Mouse (Mus musculus): ENCODE data around the gene Sub1.

The Sub1 gene

GRCm38 (mm10) chr15:11996883-11997282 is at the start of gene Sub1:
Gene Sub1 (minus strand): TSS chr15:11996983.
- no peak for DNase-seq (ENCODE audit: low read depth, low spot score)

GRCm38 (mm10) chr15:12040407-12040710 is 43.6 kb upstream of the Sub1 start:
- DNase-seq (ENCODE audit: low read depth, low spot score), result no peak

GRCm38 (mm10) chr15:12039671-12040406 is 43.1 kb upstream of the Sub1 start:
- no peak for DNase-seq (ENCODE audit: low read depth, low spot score)

GRCm38 (mm10) chr15:12039256-12039655 is 42.5 kb upstream of the Sub1 start:
- no peak for DNase-seq (ENCODE audit: low read depth, low spot score)

- peak; percentile 7 for DNase-seq (ENCODE audit: low read depth, low spot score)
These were observed 41.3 kb upstream of the Sub1 start for GRCm38 (mm10) chr15:12037866-12038625.

- no peak for DNase-seq (ENCODE audit: low read depth, low spot score)
These were observed 40.4 kb upstream of the Sub1 start for GRCm38 (mm10) chr15:12037217-12037616.

- no peak for DNase-seq (ENCODE audit: low read depth, low spot score)
These were observed 39.9 kb upstream of the Sub1 start for GRCm38 (mm10) chr15:12036675-12037074.

- DNase-seq (ENCODE audit: low read depth, low spot score), result no peak
These were observed 37.5 kb upstream of the Sub1 start for GRCm38 (mm10) chr15:12034317-12034716.

- DNase-seq (ENCODE audit: low read depth, low spot score), result no peak
These were observed 36.4 kb upstream of the Sub1 start for GRCm38 (mm10) chr15:12033155-12033554.

- no peak for DNase-seq (ENCODE audit: low read depth, low spot score)
These were observed 35.7 kb upstream of the Sub1 start for GRCm38 (mm10) chr15:12032512-12032911.

- no peak for DNase-seq (ENCODE audit: low read depth, low spot score)
These were observed 35.1 kb upstream of the Sub1 start for GRCm38 (mm10) chr15:12031861-12032260.

GRCm38 (mm10) chr15:12030221-12030620 is 33.4 kb upstream of the Sub1 start:
- DNase-seq (ENCODE audit: low read depth, low spot score), result no peak

GRCm38 (mm10) chr15:12027807-12028206 is 31.0 kb upstream of the Sub1 start:
- no peak for DNase-seq (ENCODE audit: low read depth, low spot score)

- no peak for DNase-seq (ENCODE audit: low read depth, low spot score)
These were observed 30.2 kb upstream of the Sub1 start for GRCm38 (mm10) chr15:12026932-12027450.

GRCm38 (mm10) chr15:12026026-12026425 is 29.2 kb upstream of the Sub1 start:
- DNase-seq (ENCODE audit: low read depth, low spot score), result no peak

GRCm38 (mm10) chr15:12025341-12025740 is 28.6 kb upstream of the Sub1 start:
- no peak for DNase-seq (ENCODE audit: low read depth, low spot score)

- no peak for DNase-seq (ENCODE audit: low read depth, low spot score)
These were observed 28.0 kb upstream of the Sub1 start for GRCm38 (mm10) chr15:12024791-12025268.

- DNase-seq (ENCODE audit: low read depth, low spot score), result no peak
These were observed 22.7 kb upstream of the Sub1 start for GRCm38 (mm10) chr15:12019443-12019842.

GRCm38 (mm10) chr15:12018428-12018757 is 21.6 kb upstream of the Sub1 start:
- DNase-seq (ENCODE audit: low read depth, low spot score), result no peak

GRCm38 (mm10) chr15:12017700-12018427 is 21.1 kb upstream of the Sub1 start:
- no peak for DNase-seq (ENCODE audit: low read depth, low spot score)

GRCm38 (mm10) chr15:12014197-12014905 is 17.6 kb upstream of the Sub1 start:
- DNase-seq (ENCODE audit: low read depth, low spot score), result no peak
